Mouse (Mus musculus): Measurements from ENCODE around the gene Tle6. TPM values are rescaled to one million over a fixed set of nuclear protein-coding genes. Genes with fewer than 3 reads are reported as not detected.

Gene Tle6
- polyA plus RNA-seq, 1 experiment from 2014 or later = 23.9 TPM

DNA sequence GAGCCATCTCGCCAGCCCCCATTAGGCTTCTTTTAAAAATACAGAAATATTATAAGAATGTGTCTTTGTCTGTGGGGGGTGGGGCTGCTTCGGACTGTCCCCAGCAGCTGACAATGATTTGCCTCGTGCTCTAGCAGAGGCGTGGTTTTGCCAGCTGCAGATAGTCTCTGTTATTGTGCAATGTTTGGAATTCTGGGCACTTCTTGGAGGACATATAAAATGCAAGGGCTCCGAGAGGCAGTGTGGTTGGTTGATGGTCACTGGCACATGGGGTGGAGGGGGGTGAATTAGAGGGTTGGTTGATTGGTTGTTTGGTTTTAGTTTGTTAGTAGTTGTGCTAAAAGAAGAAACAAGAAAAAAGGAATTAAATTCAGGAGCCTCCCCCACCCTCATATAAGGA, 19.1 kb upstream of the Tle6 start:
- 73% methylated on average over 5 of the region's 5 CpGs for WGBS

DNA sequence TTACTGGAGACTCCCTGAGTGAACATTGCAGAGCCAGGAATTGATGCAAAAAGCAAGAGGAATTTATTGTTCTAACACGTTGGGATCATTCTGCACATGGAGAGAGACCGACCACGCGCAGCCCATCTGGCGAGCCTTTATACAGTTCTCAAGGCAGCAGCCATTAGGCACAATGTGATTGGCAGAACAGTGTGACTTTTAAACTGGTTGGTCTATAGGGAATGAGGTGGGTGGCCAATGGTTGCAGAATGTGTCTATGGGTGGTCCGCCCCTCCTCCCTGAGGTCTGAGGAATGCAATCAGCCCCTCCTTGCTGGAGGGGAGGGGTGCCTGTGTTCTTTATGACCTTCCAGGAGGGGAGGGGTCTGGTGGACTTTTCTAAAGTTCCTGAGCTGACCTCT, 14.6 kb upstream of the Tle6 start:
- Histone ChIP-seq H3K27ac (no peak overlapping the region), H3K36me3 (no peaks in the 10 kb centered on the region), H3K4me3 (no peak overlapping the region), H3K9ac (no peak overlapping the region), H3K27me3 (no peaks in the 10 kb centered on the region), H3K9me3 (replicated peaks) (no peaks in the 10 kb centered on the region), H3K4me1 (replicated peaks) (no peaks in the 10 kb centered on the region), H3K4me2 (no peak overlapping the region)
- no peak for ATAC-seq (replicated peaks; ENCODE audit: insufficient number of reproducible peaks, insufficient read depth, low FRiP score, low read depth)
- 73% methylated on average over 6 of the region's 6 CpGs for WGBS

More for the DNA sequence above, 19.1 kb upstream of the Tle6 start:
- Histone ChIP-seq H3K27ac (no peak overlapping the region), H3K27me3 (no peaks in the 10 kb centered on the region), H3K4me3 (no peak overlapping the region), H3K4me1 (replicated peaks) (no peaks in the 10 kb centered on the region), H3K4me2 (no peak overlapping the region), H3K9me3 (replicated peaks) (no peaks in the 10 kb centered on the region), H3K9ac (no peak overlapping the region), H3K36me3 (peaks cover 20% of the 10 kb centered on the region)
- no peak for ATAC-seq (replicated peaks; ENCODE audit: insufficient number of reproducible peaks, insufficient read depth, low FRiP score, low read depth)

DNA sequence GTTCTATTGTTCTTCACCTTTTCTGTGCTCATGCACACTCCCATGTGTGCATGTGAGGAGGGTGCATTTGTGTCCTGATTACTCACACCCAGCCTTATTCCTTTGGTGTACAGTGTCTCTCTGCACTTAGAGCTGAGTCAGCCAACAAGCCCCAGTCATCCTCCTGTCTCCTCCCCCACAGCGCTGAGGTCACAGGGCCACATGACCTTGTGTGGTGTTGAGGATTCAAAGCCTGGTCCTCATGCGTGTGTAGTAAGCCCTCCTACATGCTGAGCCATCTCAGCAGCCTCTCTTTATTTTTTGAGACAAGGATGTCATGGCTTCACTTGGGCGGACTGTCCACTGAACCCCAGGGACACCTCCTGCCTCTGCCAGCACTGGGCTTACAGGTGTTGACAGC, 11.9 kb upstream of the Tle6 start:
- ATAC-seq (replicated peaks; ENCODE audit: insufficient number of reproducible peaks, insufficient read depth, low FRiP score, low read depth) = no peak
- no peak overlapping the region for H3K27ac ChIP-seq

DNA sequence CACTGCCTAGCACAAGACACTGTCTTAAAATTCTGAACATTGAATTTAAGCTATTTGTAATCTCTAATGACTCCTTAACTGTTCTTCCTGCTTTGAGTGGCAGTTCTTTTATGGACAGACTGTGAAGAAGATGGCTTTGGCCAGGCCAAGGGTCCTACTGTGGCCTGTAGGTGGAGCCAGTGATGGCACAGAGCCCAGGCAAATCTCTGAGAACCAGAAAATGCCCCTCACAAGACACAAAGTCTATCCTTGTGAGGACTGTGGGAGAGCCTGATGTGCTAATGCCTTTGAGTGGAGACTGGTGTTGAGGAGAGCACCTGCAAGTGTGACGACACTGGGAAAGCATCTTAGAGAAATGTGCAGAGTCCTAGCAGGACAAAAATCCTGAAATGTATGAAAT, 7.4 kb upstream of the Tle6 start:
- H3K4me2 ChIP-seq = no peak overlapping the region
- H3K9ac ChIP-seq = no peak overlapping the region
- H3K9me3 ChIP-seq (replicated peaks) = no peaks in the 10 kb centered on the region
- H3K36me3 ChIP-seq = no peaks in the 10 kb centered on the region
- H3K27me3 ChIP-seq = no peaks in the 10 kb centered on the region
- WGBS = 86% methylated on average over 1 of the region's 1 CpGs
- no peak overlapping the region for H3K27ac ChIP-seq
- no peak for ATAC-seq (replicated peaks; ENCODE audit: insufficient number of reproducible peaks, insufficient read depth, low FRiP score, low read depth)
- no peak overlapping the region for H3K4me3 ChIP-seq
- peaks cover 17% of the 10 kb centered on the region for H3K4me1 ChIP-seq (replicated peaks)

More for the DNA sequence above, 11.9 kb upstream of the Tle6 start:
- H3K27me3 ChIP-seq = no peaks in the 10 kb centered on the region
- no peaks in the 10 kb centered on the region for H3K9me3 ChIP-seq (replicated peaks)
- WGBS = 51% methylated on average over 3 of the region's 3 CpGs
- H3K9ac ChIP-seq = no peak overlapping the region
- H3K4me3 ChIP-seq = no peak overlapping the region
- no peaks in the 10 kb centered on the region for H3K4me1 ChIP-seq (replicated peaks)
- H3K4me2 ChIP-seq = no peak overlapping the region
- no peaks in the 10 kb centered on the region for H3K36me3 ChIP-seq

GRCm38 (mm10) chr10:81605974-81606751, 5.3 kb upstream of the Tle6 start, which contains the start of gene BC025920:
Gene BC025920 (plus strand): TSS chr10:81606270.
- WGBS = under 1% methylated on average over 39 of the region's 39 CpGs
- H3K4me2 ChIP-seq = peak within 1 kb of the TSS; percentile 82
- H3K27ac ChIP-seq = peak within 1 kb of the TSS; percentile 93
- peak within 1 kb of the TSS; percentile 58 for H3K4me3 ChIP-seq
- no peaks in the 10 kb centered on the region for H3K9me3 ChIP-seq (replicated peaks)
- no peaks in the 10 kb centered on the region for H3K27me3 ChIP-seq
- H3K9ac ChIP-seq = peak within 1 kb of the TSS; percentile 47
- H3K4me1 ChIP-seq (replicated peaks) = peaks cover 31% of the 10 kb centered on the region
- peak; percentile 87 for ATAC-seq (replicated peaks; ENCODE audit: insufficient number of reproducible peaks, insufficient read depth, low FRiP score, low read depth)
- no peaks in the 10 kb centered on the region for H3K36me3 ChIP-seq

- ATAC-seq (replicated peaks; ENCODE audit: insufficient number of reproducible peaks, insufficient read depth, low FRiP score, low read depth) = no peak
- no peaks in the 10 kb centered on the region for H3K27me3 ChIP-seq
- no peaks in the 10 kb centered on the region for H3K9me3 ChIP-seq (replicated peaks)
- H3K4me2 ChIP-seq = peak overlapping the region; percentile 67
- 2% methylated on average over 14 of the region's 14 CpGs for WGBS
- H3K4me3 ChIP-seq = peak overlapping the region; percentile 58
- H3K36me3 ChIP-seq = no peaks in the 10 kb centered on the region
- peak overlapping the region; percentile 93 for H3K27ac ChIP-seq
- H3K4me1 ChIP-seq (replicated peaks) = peaks cover 34% of the 10 kb centered on the region
- peak overlapping the region; percentile 39; the same call in 1 of the 2 replicates for H3K9ac ChIP-seq
Measured at GRCm38 (mm10) chr10:81605666-81605973, 4.7 kb upstream of the Tle6 start.

- H3K27me3 ChIP-seq = no peaks in the 10 kb centered on the region
- H3K9ac ChIP-seq = peak overlapping the region; percentile 39; the same call in 1 of the 2 replicates
- ATAC-seq (replicated peaks; ENCODE audit: insufficient number of reproducible peaks, insufficient read depth, low FRiP score, low read depth) = peak; percentile 20; the same call in 1 of the 2 replicates
- H3K4me2 ChIP-seq = peak overlapping the region; percentile 67
- no peaks in the 10 kb centered on the region for H3K36me3 ChIP-seq
- H3K9me3 ChIP-seq (replicated peaks) = no peaks in the 10 kb centered on the region
- H3K27ac ChIP-seq = peak overlapping the region; percentile 93
- peak overlapping the region; percentile 58 for H3K4me3 ChIP-seq
- peaks cover 39% of the 10 kb centered on the region for H3K4me1 ChIP-seq (replicated peaks)
- WGBS = 18% methylated on average over 29 of the region's 29 CpGs
Measured at GRCm38 (mm10) chr10:81604968-81605665, 4.2 kb upstream of the Tle6 start.

GRCm38 (mm10) chr10:81604019-81604967, 3.4 kb upstream of the Tle6 start:
- Histone ChIP-seq H3K9me3 (replicated peaks) (no peaks in the 10 kb centered on the region), H3K4me3 (peak overlapping the region; percentile 58), H3K36me3 (no peaks in the 10 kb centered on the region), H3K9ac (peak overlapping the region; percentile 27; the same call in 1 of the 2 replicates), H3K27ac (peak overlapping the region; percentile 93), H3K4me1 (replicated peaks) (peaks cover 42% of the 10 kb centered on the region), H3K27me3 (no peaks in the 10 kb centered on the region), H3K4me2 (peak overlapping the region; percentile 67)
- WGBS = 70% methylated on average over 12 of the region's 12 CpGs
- no peak for ATAC-seq (replicated peaks; ENCODE audit: insufficient number of reproducible peaks, insufficient read depth, low FRiP score, low read depth)

GRCm38 (mm10) chr10:81602741-81603151, 1.9 kb upstream of the Tle6 start:
- Histone ChIP-seq H3K4me1 (replicated peaks) (peaks cover 45% of the 10 kb centered on the region), H3K9me3 (replicated peaks) (no peaks in the 10 kb centered on the region), H3K4me3 (no peak overlapping the region), H3K27me3 (no peaks in the 10 kb centered on the region), H3K4me2 (no peak overlapping the region), H3K36me3 (no peaks in the 10 kb centered on the region), H3K9ac (no peak overlapping the region), H3K27ac (peak overlapping the region; percentile 21; the same call in 1 of the 2 replicates)
- ATAC-seq (replicated peaks; ENCODE audit: insufficient number of reproducible peaks, insufficient read depth, low FRiP score, low read depth) = no peak
- 29% methylated on average over 4 of the region's 4 CpGs for WGBS

DNA sequence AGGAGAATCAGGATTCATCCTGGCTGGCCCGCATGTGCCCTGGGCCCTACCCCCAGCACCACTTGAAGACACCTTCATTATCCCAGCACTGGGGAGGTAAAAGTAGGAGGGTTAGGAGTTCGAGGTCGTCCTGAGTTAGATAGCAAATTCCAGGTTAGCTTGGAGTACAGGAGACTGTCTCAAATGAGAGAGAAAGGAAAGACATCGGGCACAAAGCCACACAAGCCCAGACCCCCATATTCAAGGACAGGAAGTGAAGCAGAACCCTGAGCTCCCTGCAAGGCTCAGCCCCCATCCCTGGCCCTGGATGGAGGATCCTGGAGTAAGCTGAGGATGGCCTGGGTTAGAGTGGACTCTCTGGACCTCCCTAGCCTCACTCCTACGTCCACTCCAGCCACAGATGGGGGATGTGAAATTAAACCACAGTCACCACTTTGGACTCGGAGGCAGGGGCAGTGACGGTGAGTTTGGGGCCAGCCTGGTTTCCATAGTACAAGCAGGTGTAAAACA, 578 bp upstream of the Tle6 start:
- 31% methylated on average over 7 of the region's 7 CpGs for WGBS
- no peak for ATAC-seq (replicated peaks; ENCODE audit: insufficient number of reproducible peaks, insufficient read depth, low FRiP score, low read depth)
- H3K9ac ChIP-seq = 0 out of 2 replicates have a peak overlapping the region, but pooled peaks have one; percentile 5

More for the DNA sequence above, 578 bp upstream of the Tle6 start:
- H3K27me3 ChIP-seq = no peaks in the 10 kb centered on the region
- H3K4me1 ChIP-seq (replicated peaks) = peaks cover 54% of the 10 kb centered on the region
- peak overlapping the region; percentile 32; the same call in 1 of the 2 replicates for H3K27ac ChIP-seq
- H3K9me3 ChIP-seq (replicated peaks) = no peaks in the 10 kb centered on the region
- H3K36me3 ChIP-seq = no peaks in the 10 kb centered on the region
- peak overlapping the region; percentile 45 for H3K4me3 ChIP-seq
- H3K4me2 ChIP-seq = peak overlapping the region; percentile 74

Data from heart, embryonic 15.5 days (tissue).